Mouse (Mus musculus) neutrophil, adult 5-6 weeks (primary cell): Measurements from ENCODE around the gene Gm8857. TPM values are rescaled to one million over a fixed set of nuclear protein-coding genes. Genes with fewer than 3 reads are reported as not detected.
"Not testable (repeated sequence)": the region's sequence is repeated elsewhere in the genome, so short reads cannot be mapped to it uniquely, and the experiment has no call there.

Experiments used
- ATAC-seq: fragments of 151-379, 151-347 bp; 2 replicates; pipeline ENCODE4 v1.8.0; 2017; ENCODE audit warnings: mild to moderate bottlenecking, moderate TSS enrichment; ENCODE audit not compliant: insufficient number of reproducible peaks, poor library complexity, low FRiP score, severe bottlenecking; ENCODE audit errors: extremely low read depth
- total RNA-seq: library from RNA; stranded (forward); fragments of 200-1000 nt; gene quantifications from 2 replicates; pipeline ENCODE4 v1.2.3, GENCODE M21; 2017

Gene Gm8857
- total RNA-seq = not detected in 2 replicates

GRCm38 (mm10) chr5:10947505-10947904 lies at the start of gene Gm8857, which contains the start of gene Gm8871:
Gene Gm8857, plus strand, starts transcription at chr5:10947807.
Gene Gm8871, plus strand, starts transcription at chr5:10947805.
- ATAC-seq = not testable (repeated sequence)

GRCm38 (mm10) chr5:10953512-10953911 lies 5.9 kb downstream of the Gm8857 start:
- ATAC-seq = not testable (repeated sequence)

- ATAC-seq = not testable (repeated sequence)
These were observed 10.4 kb downstream of the Gm8857 start for GRCm38 (mm10) chr5:10958057-10958456.

Other genes with a start within 250 kb of the Gm8857 start
- not detected in 2 replicates for gene Gm8871, start within 50 bp of the Gm8857 start, total RNA-seq
- not detected in 2 replicates for gene Gm8879, start 179.8 kb downstream of the Gm8857 start, total RNA-seq
- gene Gm5861, start 235.3 kb downstream of the Gm8857 start, total RNA-seq = not detected in 2 replicates